Mouse (Mus musculus) cerebellum, postnatal 10 days (tissue): ENCODE data around the gene Gm20661.
A peak's percentile ranks its signal among the peaks of the same experiment; 100 is the strongest.
"Not testable (repeated sequence)": the region's sequence is repeated elsewhere in the genome, so short reads cannot be mapped to it uniquely, and the experiment has no call there.

Source experiments
- DNase-seq, 2 experiments: peaks; one replicate each; pipeline ENCODE4 v3.0.0; 2021; ENCODE audit warnings: mixed read lengths in 2 of 2

Gm20661 gene

GRCm38 (mm10) chr9:108002778-108003530 is 20.1 kb downstream of the Gm20661 start:
- peak; percentile 73 to 80 for DNase-seq

GRCm38 (mm10) chr9:108003531-108003890 is 20.7 kb downstream of the Gm20661 start:
- peak; percentile 46 to 55 for DNase-seq

GRCm38 (mm10) chr9:108008041-108008440 is 25.2 kb downstream of the Gm20661 start:
- no peak for DNase-seq

GRCm38 (mm10) chr9:108010385-108010784 is 27.5 kb downstream of the Gm20661 start:
- no peak for DNase-seq

GRCm38 (mm10) chr9:108013577-108013976 is 30.7 kb downstream of the Gm20661 start:
- DNase-seq = not testable (repeated sequence)

GRCm38 (mm10) chr9:108017127-108017526 is 34.3 kb downstream of the Gm20661 start:
- no peak for DNase-seq

GRCm38 (mm10) chr9:108020741-108021140 is 37.9 kb downstream of the Gm20661 start:
- DNase-seq = no peak

- peak; percentile 33 to 58 for DNase-seq
These were observed 40.4 kb downstream of the Gm20661 start for GRCm38 (mm10) chr9:108023216-108023615.

- no peak for DNase-seq
These were observed 43.7 kb downstream of the Gm20661 start for GRCm38 (mm10) chr9:108026584-108026983.

- no peak for DNase-seq
These were observed 45.0 kb downstream of the Gm20661 start for GRCm38 (mm10) chr9:108027867-108028266.

GRCm38 (mm10) chr9:108032126-108032525 is 49.3 kb downstream of the Gm20661 start:
- no peak for DNase-seq

GRCm38 (mm10) chr9:108035331-108036156 is 52.7 kb downstream of the Gm20661 start:
- DNase-seq = no peak
